Mouse (Mus musculus) left cerebral cortex, postnatal 14 days (tissue): ENCODE data around the gene Nt5c3. TPM values are rescaled to one million over a fixed set of nuclear protein-coding genes. Genes with fewer than 3 reads are reported as not detected.
A peak's percentile ranks its signal among the peaks of the same experiment; 100 is the strongest.

ENCODE experiments used
- DNase-seq, 2 experiments: peaks; one replicate each; pipeline ENCODE4 v3.0.0; 2021 to 2022; ENCODE audit warnings: low spot score in 2 of 2, mixed read lengths in 1 of 2
- intact Hi-C: fragments of 180-260 bp; cut with DNase I; formaldehyde crosslinking; loops from one replicate; pipeline ENCODE4 v1.15.1; 2025
- total RNA-seq, 2 experiments: library from RNA; stranded (reverse); gene quantifications; 2 replicates each; pipeline ENCODE4 v1.2.3; 2021

Nt5c3 gene
- total RNA-seq, 2 experiments from 2014 or later, result 48.4 to 52.0 TPM

DNA sequence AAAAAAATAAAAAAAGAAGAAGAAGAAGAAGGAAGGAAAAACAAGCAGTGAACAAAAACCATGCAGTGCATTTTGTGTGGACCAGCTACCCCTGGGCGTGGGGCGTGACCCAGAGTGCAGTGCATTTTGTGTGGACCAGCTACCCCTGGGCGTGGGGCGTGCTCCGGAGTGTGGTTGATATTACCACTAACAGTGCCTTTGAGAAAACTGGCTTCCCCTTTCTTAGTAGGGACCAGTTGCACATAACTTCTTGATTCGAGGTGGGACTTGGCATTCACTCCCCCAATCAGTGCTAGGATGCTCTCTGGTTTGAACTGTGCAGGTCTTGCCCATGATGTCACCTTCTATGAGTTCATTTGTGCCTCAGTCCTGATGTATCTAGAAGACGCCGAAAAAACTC is 68.9 kb downstream of the Nt5c3 start:
- DNase-seq, result no peak
- intact Hi-C loops, result no loop called here

- peak in 1 of 2 experiments; percentile 22 for DNase-seq
- intact Hi-C loops, result no loop called here
These were observed 73.4 kb downstream of the Nt5c3 start for GRCm38 (mm10) chr6:56850315-56850714.

DNA sequence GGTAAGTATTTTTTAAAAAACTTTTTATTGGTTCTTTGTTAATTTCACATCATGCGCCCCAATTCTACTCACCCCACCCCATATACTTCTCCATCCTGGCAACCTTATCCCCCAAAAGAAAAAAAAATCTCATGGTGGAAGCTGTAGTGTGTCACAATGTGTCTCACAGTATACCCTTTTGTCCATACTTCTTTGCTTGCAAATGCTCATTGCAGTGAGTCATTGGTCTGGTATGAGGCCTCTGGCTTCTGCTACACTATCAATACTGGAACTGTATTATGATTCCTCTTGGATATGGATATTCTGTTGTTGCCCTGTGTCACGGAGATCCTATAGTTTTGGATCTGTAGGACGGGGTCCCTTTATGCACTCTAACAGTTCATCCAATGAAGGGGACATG is 74.8 kb downstream of the Nt5c3 start:
- DNase-seq, result no peak
- intact Hi-C loops, result no loop called here

GRCm38 (mm10) chr6:56844365-56844764 is 79.4 kb downstream of the Nt5c3 start:
- DNase-seq, result no peak
- intact Hi-C loops, result no loop called here

DNA sequence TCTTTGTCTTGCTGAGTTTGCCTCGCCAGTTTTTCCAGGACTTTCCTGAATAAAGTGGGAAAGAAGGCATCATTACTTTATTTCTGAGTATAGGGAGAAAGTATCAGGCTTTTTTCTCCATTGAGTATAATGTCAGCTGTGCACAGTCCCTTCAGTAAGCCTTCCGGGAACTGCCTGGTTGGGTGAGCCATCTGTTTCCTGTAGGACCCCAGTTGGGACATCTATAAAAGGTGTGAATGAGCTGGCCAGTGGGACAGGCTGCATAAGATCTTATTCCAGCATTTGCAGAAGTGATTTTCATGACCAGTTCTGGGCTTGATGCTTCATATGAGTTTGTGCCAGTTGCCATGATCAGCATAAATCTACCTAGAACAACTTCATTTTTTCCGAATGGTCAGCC is 80.5 kb downstream of the Nt5c3 start:
- intact Hi-C loops, result no loop called here
- DNase-seq, result no peak

- no peak for DNase-seq
- intact Hi-C loops, result no loop called here
These were observed 86.1 kb downstream of the Nt5c3 start for GRCm38 (mm10) chr6:56837621-56838020.

- intact Hi-C loops, result no loop called here
These were observed 86.6 kb downstream of the Nt5c3 start for GRCm38 (mm10) chr6:56837166-56837565.

GRCm38 (mm10) chr6:56835532-56835931 is 88.2 kb downstream of the Nt5c3 start:
- no peak for DNase-seq
- intact Hi-C loops, result no loop called here

More at GRCm38 (mm10) chr6:56837166-56837565, 86.6 kb downstream of the Nt5c3 start:
- no peak for DNase-seq

- intact Hi-C loops, result no loop called here
- DNase-seq, result no peak
These were observed 89.0 kb downstream of the Nt5c3 start for GRCm38 (mm10) chr6:56834769-56835168.

DNA sequence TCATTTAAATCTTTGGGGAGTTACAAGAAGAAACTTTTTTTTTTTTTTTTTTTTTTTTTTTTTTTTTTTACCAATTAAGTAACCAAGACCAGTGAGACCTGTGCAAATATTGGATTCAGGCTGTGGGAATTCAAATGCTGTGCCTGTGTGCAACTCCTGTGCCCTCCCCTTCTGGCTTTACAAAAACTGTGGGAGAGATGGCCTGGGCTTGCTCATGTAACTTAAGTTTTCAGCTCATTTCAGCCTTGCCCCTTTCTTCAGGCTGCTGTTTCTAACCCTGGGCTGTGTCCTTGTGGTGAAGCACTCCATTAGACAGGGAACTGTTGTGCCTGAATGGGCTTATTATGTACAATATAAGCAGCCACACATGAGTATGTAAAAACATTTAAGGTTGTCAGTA is 90.9 kb downstream of the Nt5c3 start:
- no peak for DNase-seq
- intact Hi-C loops, result no loop called here

GRCm38 (mm10) chr6:56832407-56832796 is 91.3 kb downstream of the Nt5c3 start:
- no peak for DNase-seq

More at GRCm38 (mm10) chr6:56832407-56832796, 91.3 kb downstream of the Nt5c3 start:
- intact Hi-C loops, result no loop called here

Other genes starting within 250 kb of the Nt5c3 start
- 10 to 100 TPM; 16.9 to 18.7 TPM for gene Lsm5, start 219.2 kb downstream of the Nt5c3 start, total RNA-seq
- gene Avl9, start 209.0 kb downstream of the Nt5c3 start, total RNA-seq, result 10 to 100 TPM; 32.8 to 35.9 TPM
- gene Kbtbd2, start 126.1 kb downstream of the Nt5c3 start, total RNA-seq, result 10 to 100 TPM; 47.1 to 51.3 TPM
- 10 to 100 TPM; 26.7 to 27.5 TPM for gene Fkbp9, start 91.9 kb downstream of the Nt5c3 start, total RNA-seq
- gene Vmn1r4, start 83 bp upstream of the Nt5c3 start, total RNA-seq, result under 1 TPM in 1 of 2 experiments, not detected in 1; 0.27 TPM
- gene Vmn1r5, start 46.3 kb upstream of the Nt5c3 start, total RNA-seq, result not detected
- not detected for gene Vmn1r6, start 73.3 kb upstream of the Nt5c3 start, total RNA-seq
- not detected for gene Vmn1r7, start 101.4 kb upstream of the Nt5c3 start, total RNA-seq
- not detected for gene Vmn1r8, start 108.4 kb upstream of the Nt5c3 start, total RNA-seq
- not detected for gene Vmn1r9, start 142.9 kb upstream of the Nt5c3 start, total RNA-seq
- not detected for gene Vmn1r10, start 185.5 kb upstream of the Nt5c3 start, total RNA-seq
- not detected for gene Vmn1r11, start 209.5 kb upstream of the Nt5c3 start, total RNA-seq
- not detected for gene Vmn1r12, start 233.0 kb upstream of the Nt5c3 start, total RNA-seq